Mouse (Mus musculus): ENCODE measurements around the gene Orm3. TPM values are rescaled to one million over a fixed set of nuclear protein-coding genes. Genes with fewer than 3 reads are reported as not detected.

Gene Orm3
- polyA plus RNA-seq, 1 experiment from 2014 or later = not detected

DNA sequence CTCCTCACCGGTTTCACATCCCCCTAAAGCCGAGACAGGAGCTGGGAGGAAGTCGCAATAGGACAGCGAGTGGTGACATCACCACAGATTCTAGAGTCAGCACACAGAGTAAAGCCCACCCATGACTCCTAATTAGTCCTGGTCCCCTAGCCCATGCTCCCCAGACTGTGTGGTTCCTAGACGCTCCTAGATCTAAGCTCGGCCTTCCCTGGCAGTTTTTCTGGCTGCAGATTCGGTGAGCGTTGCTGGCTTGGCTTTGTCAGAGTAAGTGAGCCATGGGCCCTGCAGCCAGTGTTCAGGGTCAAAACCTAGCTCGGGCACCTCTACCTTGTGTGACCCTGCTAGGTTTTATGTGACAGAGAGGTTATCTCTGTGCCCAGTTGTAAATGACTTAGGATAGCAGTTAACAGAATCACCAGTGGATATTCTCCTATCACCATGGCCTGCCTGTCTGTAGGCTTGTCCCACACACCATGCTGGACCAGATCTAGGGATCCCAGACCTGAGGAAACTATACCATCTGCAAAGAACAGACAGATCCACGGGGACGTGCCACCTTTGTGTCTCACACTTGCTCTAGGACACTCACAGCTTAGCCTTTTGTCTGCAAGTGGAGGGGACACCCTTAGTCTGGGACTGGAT, 34.0 kb downstream of the Orm3 start:
- ATAC-seq (ENCODE audit: insufficient number of reproducible peaks, insufficient read depth, low FRiP score, low TSS enrichment, low read depth) = no peak
- no peak overlapping the region for H3K27ac ChIP-seq
- 67% methylated on average over 11 of the region's 11 CpGs for WGBS
- no peak overlapping the region for H3K4me3 ChIP-seq
- no peak overlapping the region for H3K9ac ChIP-seq
- H3K27me3 ChIP-seq = no peaks in the 10 kb centered on the region
- peaks cover 18% of the 10 kb centered on the region for H3K4me1 ChIP-seq
- no peaks in the 10 kb centered on the region for H3K9me3 ChIP-seq
- peaks cover 71% of the 10 kb centered on the region for H3K36me3 ChIP-seq
- H3K4me2 ChIP-seq = no peak overlapping the region

GRCm38 (mm10) chr4:63391322-63391721, 35.4 kb downstream of the Orm3 start:
- no peak overlapping the region for H3K4me3 ChIP-seq
- H3K27me3 ChIP-seq = no peaks in the 10 kb centered on the region
- no peak for ATAC-seq (ENCODE audit: insufficient number of reproducible peaks, insufficient read depth, low FRiP score, low TSS enrichment, low read depth)
- H3K9ac ChIP-seq = no peak overlapping the region
- no peaks in the 10 kb centered on the region for H3K9me3 ChIP-seq
- no peak overlapping the region for H3K4me2 ChIP-seq
- WGBS = 66% methylated on average over 6 of the region's 6 CpGs
- no peak overlapping the region for H3K27ac ChIP-seq
- peaks cover 68% of the 10 kb centered on the region for H3K36me3 ChIP-seq
- peaks cover 18% of the 10 kb centered on the region for H3K4me1 ChIP-seq

DNA sequence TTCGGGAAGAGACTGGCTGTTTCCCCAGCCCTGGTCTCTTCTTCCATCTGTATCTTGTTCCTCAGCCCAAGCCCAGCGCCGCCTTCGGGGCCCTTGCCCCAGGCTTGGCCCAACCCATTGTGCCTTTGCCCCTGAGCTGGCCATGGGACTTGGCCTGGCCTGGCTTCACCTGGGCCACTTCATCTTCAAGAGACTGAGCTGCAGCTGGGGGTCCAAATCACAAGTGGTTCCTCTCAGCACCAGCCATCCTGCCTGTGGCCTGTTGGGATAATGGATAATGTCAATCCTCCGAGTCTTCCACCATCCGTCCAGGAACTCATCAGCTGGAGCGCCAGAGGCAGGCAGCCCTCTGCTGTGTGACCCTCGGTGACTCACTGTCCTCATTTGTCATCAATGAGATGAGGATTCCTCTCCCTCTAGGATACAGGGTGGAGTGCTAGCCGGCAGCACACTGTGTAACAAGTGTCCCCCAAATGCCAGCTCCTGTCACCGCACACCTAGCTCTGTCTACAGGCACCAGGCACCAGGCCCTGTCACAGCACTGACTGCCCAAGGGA, 42.1 kb downstream of the Orm3 start:
- Histone ChIP-seq H3K27me3 (no peaks in the 10 kb centered on the region), H3K9ac (0 out of 2 replicates have a peak overlapping the region, but pooled peaks have one; percentile 1), H3K4me3 (no peak overlapping the region), H3K9me3 (no peaks in the 10 kb centered on the region), H3K4me2 (no peak overlapping the region), H3K27ac (peak overlapping the region; percentile 75; the same call in 1 of the 2 replicates), H3K4me1 (peaks cover 52% of the 10 kb centered on the region), H3K36me3 (peaks cover 39% of the 10 kb centered on the region)
- no peak for ATAC-seq (ENCODE audit: insufficient number of reproducible peaks, insufficient read depth, low FRiP score, low TSS enrichment, low read depth)
- 87% methylated on average over 10 of the region's 10 CpGs for WGBS

DNA sequence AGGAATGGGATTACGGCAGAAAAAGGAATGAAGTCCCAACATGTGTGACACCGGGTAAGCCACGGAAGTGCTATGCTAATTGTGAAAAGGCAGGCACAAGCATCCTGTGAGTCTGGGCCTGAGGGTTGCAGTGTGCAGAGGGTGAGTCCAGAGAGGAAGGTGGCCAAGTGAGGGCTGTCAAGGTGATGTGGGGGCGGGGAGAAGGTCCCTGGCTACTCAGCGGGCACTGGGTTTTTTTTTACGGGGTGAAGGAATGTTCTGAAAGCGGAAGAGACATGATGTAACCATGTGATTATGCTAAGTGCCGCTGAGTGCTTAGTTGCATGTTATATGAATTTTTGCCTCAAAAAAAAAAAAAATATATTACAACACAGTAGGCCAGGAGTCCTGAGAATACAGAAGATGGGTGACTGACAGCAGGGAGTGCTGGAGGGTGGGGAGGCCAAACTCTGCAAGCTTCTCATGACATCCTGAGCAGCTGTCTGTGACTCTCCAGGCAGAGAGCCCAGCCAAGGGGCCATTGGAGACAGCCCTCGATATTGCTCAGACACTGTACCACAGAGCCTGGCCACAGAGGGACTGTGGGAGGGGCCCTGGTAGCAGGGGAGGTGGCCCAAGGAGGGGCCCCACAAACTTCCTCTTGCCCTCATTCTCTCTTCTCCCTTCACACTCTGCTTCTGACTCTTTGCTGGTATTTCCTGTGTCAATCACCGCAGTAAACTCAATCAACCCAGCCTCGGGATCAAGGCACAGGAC, 43.1 kb downstream of the Orm3 start:
- H3K4me1 ChIP-seq = peaks cover 62% of the 10 kb centered on the region
- H3K4me2 ChIP-seq = no peak overlapping the region
- peak overlapping the region; percentile 75 for H3K27ac ChIP-seq
- peak overlapping the region; percentile 3 for H3K9ac ChIP-seq
- ATAC-seq (ENCODE audit: insufficient number of reproducible peaks, insufficient read depth, low FRiP score, low TSS enrichment, low read depth) = no peak
- H3K9me3 ChIP-seq = no peaks in the 10 kb centered on the region
- no peaks in the 10 kb centered on the region for H3K27me3 ChIP-seq
- 39% methylated on average over 11 of the region's 11 CpGs for WGBS
- H3K36me3 ChIP-seq = peaks cover 31% of the 10 kb centered on the region
- H3K4me3 ChIP-seq = no peak overlapping the region

- Histone ChIP-seq H3K4me1 (peaks cover 69% of the 10 kb centered on the region), H3K4me3 (no peak overlapping the region), H3K9me3 (no peaks in the 10 kb centered on the region), H3K9ac (peak overlapping the region; percentile 3; the same call in 1 of the 2 replicates), H3K27me3 (no peaks in the 10 kb centered on the region), H3K27ac (peak overlapping the region; percentile 75), H3K4me2 (no peak overlapping the region), H3K36me3 (peaks cover 24% of the 10 kb centered on the region)
- WGBS = 64% methylated on average over 8 of the region's 8 CpGs
- ATAC-seq (ENCODE audit: insufficient number of reproducible peaks, insufficient read depth, low FRiP score, low TSS enrichment, low read depth) = no peak
Observed at GRCm38 (mm10) chr4:63399691-63400270, 43.8 kb downstream of the Orm3 start.

- H3K9ac ChIP-seq = 0 out of 2 replicates have a peak overlapping the region, but pooled peaks have one; percentile 32
- no peak for ATAC-seq (ENCODE audit: insufficient number of reproducible peaks, insufficient read depth, low FRiP score, low TSS enrichment, low read depth)
- no peaks in the 10 kb centered on the region for H3K27me3 ChIP-seq
- H3K27ac ChIP-seq = no peak overlapping the region
- peaks cover 15% of the 10 kb centered on the region for H3K36me3 ChIP-seq
- H3K4me2 ChIP-seq = no peak overlapping the region
- H3K4me1 ChIP-seq = peaks cover 77% of the 10 kb centered on the region
- no peak overlapping the region for H3K4me3 ChIP-seq
- H3K9me3 ChIP-seq = no peaks in the 10 kb centered on the region
- WGBS = 83% methylated on average over 18 of the region's 18 CpGs
Observed at GRCm38 (mm10) chr4:63400541-63401306, 44.8 kb downstream of the Orm3 start.

DNA sequence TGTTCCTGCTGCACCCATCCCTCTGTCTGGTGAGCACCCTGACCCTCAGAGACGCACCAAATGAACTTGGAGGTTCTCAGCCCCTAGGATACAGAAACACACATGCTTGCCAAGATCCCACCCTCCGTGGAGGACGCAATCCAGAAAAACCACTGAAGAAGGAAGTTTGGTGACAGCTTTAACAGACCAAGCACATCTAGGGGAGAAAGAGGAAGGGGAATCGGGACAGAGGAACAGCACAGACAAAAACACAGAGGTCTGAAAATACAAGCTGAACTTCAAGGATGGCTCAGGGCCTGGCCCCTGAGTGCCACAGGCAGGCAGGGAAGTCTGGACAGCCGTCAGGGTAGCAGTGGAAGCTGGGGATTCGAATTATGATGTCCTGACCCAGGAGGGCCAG, 45.7 kb downstream of the Orm3 start:
- Histone ChIP-seq H3K4me3 (no peak overlapping the region), H3K4me1 (peaks cover 77% of the 10 kb centered on the region), H3K27me3 (no peaks in the 10 kb centered on the region), H3K9me3 (no peaks in the 10 kb centered on the region), H3K27ac (peak overlapping the region; percentile 28; the same call in 1 of the 2 replicates), H3K36me3 (peaks cover 8% of the 10 kb centered on the region; the same call in 1 of the 2 replicates), H3K4me2 (peak overlapping the region; percentile 64), H3K9ac (peak overlapping the region; percentile 44; the same call in 1 of the 2 replicates)
- 66% methylated on average over 6 of the region's 6 CpGs for whole genome bisulfite sequencing
- ATAC-seq (ENCODE audit: insufficient number of reproducible peaks, insufficient read depth, low FRiP score, low TSS enrichment, low read depth) = no peak

DNA sequence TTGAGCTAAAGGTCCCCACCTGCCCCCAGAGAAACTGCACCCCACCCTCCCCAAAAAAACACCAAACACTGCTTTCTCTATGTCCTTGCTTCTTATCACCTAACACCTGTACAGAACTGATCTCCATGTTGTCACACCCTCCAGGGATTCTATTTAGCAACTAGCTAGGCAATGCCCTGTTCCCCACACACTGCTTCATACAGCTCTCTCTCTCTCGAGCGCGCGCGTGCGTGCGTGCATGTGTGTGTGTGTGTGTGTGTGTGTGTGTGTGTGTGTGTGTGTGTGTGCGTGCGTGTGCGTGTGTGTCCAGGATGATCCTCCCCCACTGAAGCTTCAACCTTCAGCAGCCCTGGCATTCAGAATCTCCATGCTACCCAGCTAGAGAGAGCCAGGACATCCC, 46.1 kb downstream of the Orm3 start:
- peak overlapping the region; percentile 87 for H3K27ac ChIP-seq

GRCm38 (mm10) chr4:63402558-63402957, 46.6 kb downstream of the Orm3 start:
- no peaks in the 10 kb centered on the region for H3K9me3 ChIP-seq
- peak overlapping the region; percentile 73 for H3K9ac ChIP-seq
- peak overlapping the region; percentile 41 for H3K4me3 ChIP-seq
- 58% methylated on average over 6 of the region's 6 CpGs for WGBS
- peaks cover 77% of the 10 kb centered on the region for H3K4me1 ChIP-seq
- H3K36me3 ChIP-seq = 0 out of 2 replicates have a peak, but pooled peaks cover 2% of the 10 kb centered on the region
- no peak for ATAC-seq (ENCODE audit: insufficient number of reproducible peaks, insufficient read depth, low FRiP score, low TSS enrichment, low read depth)
- H3K4me2 ChIP-seq = peak overlapping the region; percentile 64
- H3K27ac ChIP-seq = peak overlapping the region; percentile 87
- H3K27me3 ChIP-seq = no peaks in the 10 kb centered on the region

More for the DNA sequence above, 46.1 kb downstream of the Orm3 start:
- Histone ChIP-seq H3K9ac (peak overlapping the region; percentile 73), H3K9me3 (no peaks in the 10 kb centered on the region), H3K4me3 (peak overlapping the region; percentile 41; the same call in 1 of the 2 replicates), H3K27me3 (no peaks in the 10 kb centered on the region), H3K4me1 (peaks cover 77% of the 10 kb centered on the region), H3K4me2 (peak overlapping the region; percentile 64), H3K36me3 (0 out of 2 replicates have a peak, but pooled peaks cover 6% of the 10 kb centered on the region)
- ATAC-seq (ENCODE audit: insufficient number of reproducible peaks, insufficient read depth, low FRiP score, low TSS enrichment, low read depth) = no peak
- WGBS = 88% methylated on average over 10 of the region's 10 CpGs

DNA sequence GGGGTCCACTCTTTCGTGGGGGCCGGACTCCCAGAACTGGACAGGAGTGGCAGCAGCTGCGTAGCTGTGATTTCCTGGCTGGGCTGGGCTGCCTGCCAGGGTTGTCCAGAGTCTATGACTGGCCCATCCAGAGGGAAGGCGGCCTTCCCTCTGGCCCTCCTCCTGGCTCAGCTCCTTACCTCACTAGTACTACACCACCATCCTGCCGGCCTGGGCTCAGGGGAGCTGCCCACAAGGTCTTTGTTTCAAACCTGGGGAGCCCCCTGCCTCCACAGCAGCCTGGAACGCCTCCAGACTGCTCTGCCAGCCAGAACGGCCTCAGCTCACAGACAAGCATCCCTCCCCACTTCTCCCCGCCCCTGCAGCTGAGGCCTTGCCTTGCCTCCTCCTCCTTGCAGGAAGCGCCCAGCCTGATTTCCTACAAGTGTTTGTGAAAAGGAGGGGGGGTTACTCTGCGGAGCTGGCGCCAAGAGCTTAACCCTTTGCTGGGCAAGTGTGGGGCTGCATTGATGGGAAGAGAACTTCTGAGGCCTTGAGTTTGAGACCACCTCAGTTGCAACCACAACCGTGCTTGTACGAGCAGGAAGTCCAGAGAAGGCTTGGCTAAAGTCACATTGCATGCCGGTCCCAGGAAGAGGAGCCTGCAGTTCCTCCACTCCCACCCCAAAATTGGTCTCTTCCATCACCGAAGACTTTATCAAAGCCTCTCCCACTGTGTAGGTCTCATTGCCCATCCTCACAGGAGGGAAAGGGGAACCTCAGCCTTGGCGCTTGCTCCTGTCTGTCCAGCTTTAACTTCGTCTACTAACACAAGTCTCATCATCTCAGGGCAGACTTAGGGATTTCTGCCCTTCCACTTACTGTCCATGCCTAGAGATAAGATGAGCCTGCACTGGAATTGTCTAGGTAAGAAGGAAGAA, 47.3 kb downstream of the Orm3 start, which contains the start of gene Akna:
Gene Akna, minus strand, starts transcription at position 315 of the 920 bp plus-strand sequence.
- no peaks in the 10 kb centered on the region for H3K36me3 ChIP-seq
- WGBS = 13% methylated on average over 17 of the region's 17 CpGs
- H3K4me1 ChIP-seq = peaks cover 74% of the 10 kb centered on the region
- no peaks in the 10 kb centered on the region for H3K27me3 ChIP-seq
- peak; percentile 84 for ATAC-seq (ENCODE audit: insufficient number of reproducible peaks, insufficient read depth, low FRiP score, low TSS enrichment, low read depth)
- peak within 1 kb of the TSS; percentile 41 for H3K4me3 ChIP-seq
- peak within 1 kb of the TSS; percentile 64 for H3K4me2 ChIP-seq
- peak within 1 kb of the TSS; percentile 73 for H3K9ac ChIP-seq
- no peaks in the 10 kb centered on the region for H3K9me3 ChIP-seq
- peak within 1 kb of the TSS; percentile 87 for H3K27ac ChIP-seq
